Mouse (Mus musculus) liver, embryonic 14.5 days (tissue): Measurements from ENCODE around the gene Rims4.
A peak's percentile ranks its signal among the peaks of the same experiment; 100 is the strongest.

Experiments
- CTCF ChIP-seq: IDR thresholded peaks from 2 replicates; pipeline ENCODE4 v1.5.1; 2016; ENCODE audit warnings: antibody characterized with exemption, low read depth, control low read depth
- EP300 ChIP-seq: IDR thresholded peaks from 2 replicates; pipeline ENCODE4 v1.6.1; 2016; ENCODE audit warnings: antibody characterized with exemption, low read depth

- TF ChIP-seq CTCF (peak; percentile 95), EP300 (no peak)
These were observed 95.2 kb downstream of the Rims4 start for GRCm38 (mm10) chr2:163823248-163823647.
